Mouse (Mus musculus): Measurements from ENCODE around the gene Fer. TPM values are rescaled to one million over a fixed set of nuclear protein-coding genes. Genes with fewer than 3 reads are reported as not detected.

Fer gene
- polyA plus RNA-seq (2015; fragmentation: Nextera tagmentation; extraction: Ambion mirVana): 36.1 and 37.9 TPM in 2 replicates

DNA sequence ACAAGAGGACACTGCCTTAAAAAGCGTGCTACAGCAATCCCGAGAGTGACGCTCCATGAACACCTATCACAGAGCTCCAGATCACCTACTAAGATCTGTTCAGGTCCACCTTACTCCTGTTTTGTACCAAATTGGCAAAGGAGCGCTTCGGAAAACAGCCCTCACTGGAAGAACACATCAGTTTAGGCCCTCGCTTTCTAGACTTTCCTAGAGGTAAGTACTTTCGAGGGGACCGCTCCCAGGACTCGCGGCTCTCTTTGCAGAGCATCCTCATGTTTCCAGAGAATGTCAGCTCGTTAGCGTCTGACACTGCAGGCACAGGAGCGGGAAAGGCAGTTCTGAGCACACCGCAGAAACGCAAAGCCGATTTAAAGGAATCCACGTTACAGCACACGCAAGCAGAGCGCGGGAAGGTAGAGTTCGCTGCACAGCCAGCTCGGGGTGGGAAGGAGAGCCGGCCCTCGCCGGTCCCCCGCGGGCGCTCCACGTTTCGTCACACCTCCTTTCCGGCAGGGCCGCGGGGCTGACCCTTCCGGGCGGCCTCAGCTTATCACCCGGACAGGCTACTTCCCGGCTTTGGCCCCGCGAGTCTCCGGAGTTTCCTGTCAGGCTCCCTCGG is at the start of gene Fer:
TSS of gene Fer (plus strand) at position 51 of the 619 bp plus-strand sequence.
- peak; percentile 47 for ATAC-seq (ENCODE audit: low FRiP score)

DNA sequence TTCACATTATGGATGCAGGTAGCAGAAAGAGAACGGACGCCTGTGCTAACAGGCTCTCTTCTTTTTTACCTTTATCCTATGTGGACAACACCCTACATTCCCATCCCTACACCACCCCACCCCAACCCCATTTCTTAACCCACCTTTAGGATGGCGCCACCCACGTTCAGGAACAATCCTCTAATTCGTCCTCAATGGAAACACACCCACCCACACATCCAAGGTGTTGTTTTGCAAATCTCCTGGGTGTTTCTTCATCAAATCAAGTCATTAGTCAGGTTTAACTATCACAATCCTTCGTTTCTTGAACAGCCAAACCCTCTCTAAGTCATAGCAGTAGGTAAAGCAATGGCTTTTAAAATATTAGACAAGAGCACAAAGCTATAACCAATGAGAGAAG is 49.3 kb upstream of the Fer start:
- peaks cover 16% of the 10 kb centered on the region for H3K4me1 ChIP-seq (replicated peaks)
- no peak overlapping the region for H3K27ac ChIP-seq
- no peak for ATAC-seq (ENCODE audit: low FRiP score)
- no peaks in the 10 kb centered on the region for H3K27me3 ChIP-seq
- no peak overlapping the region for H3K4me3 ChIP-seq
- H3K9ac ChIP-seq: no peak overlapping the region
- no peaks in the 10 kb centered on the region for H3K36me3 ChIP-seq
- WGBS: 87% methylated on average over 6 of the region's 6 CpGs
- H3K9me3 ChIP-seq: no peaks in the 10 kb centered on the region
- H3K4me2 ChIP-seq: no peak overlapping the region

More for the DNA sequence above, at the start of gene Fer:
- Histone ChIP-seq H3K27ac (peak within 1 kb of the TSS; percentile 94), H3K27me3 (no peaks in the 10 kb centered on the region), H3K4me1 (replicated peaks) (peaks cover 13% of the 10 kb centered on the region), H3K36me3 (no peaks in the 10 kb centered on the region), H3K4me3 (peak within 1 kb of the TSS; percentile 84), H3K9ac (peak within 1 kb of the TSS; percentile 95), H3K4me2 (peak within 1 kb of the TSS; percentile 83), H3K9me3 (no peaks in the 10 kb centered on the region)
- WGBS: under 1% methylated on average over 41 of the region's 41 CpGs

- ATAC-seq (ENCODE audit: low FRiP score): no peak
- Histone ChIP-seq H3K9me3 (no peaks in the 10 kb centered on the region), H3K4me3 (no peak overlapping the region), H3K36me3 (no peaks in the 10 kb centered on the region), H3K9ac (no peak overlapping the region), H3K27ac (no peak overlapping the region), H3K27me3 (no peaks in the 10 kb centered on the region), H3K4me2 (no peak overlapping the region), H3K4me1 (replicated peaks) (no peaks in the 10 kb centered on the region)
- 91% methylated on average over 10 of the region's 10 CpGs for WGBS
Observed at GRCm38 (mm10) chr17:63818444-63819027, 44.3 kb upstream of the Fer start.

- Histone ChIP-seq H3K4me1 (replicated peaks) (no peaks in the 10 kb centered on the region), H3K9me3 (no peaks in the 10 kb centered on the region), H3K36me3 (no peaks in the 10 kb centered on the region), H3K27me3 (no peaks in the 10 kb centered on the region), H3K27ac (no peak overlapping the region), H3K4me3 (no peak overlapping the region), H3K4me2 (no peak overlapping the region), H3K9ac (no peak overlapping the region)
- WGBS: 91% methylated on average over 4 of the region's 4 CpGs
- ATAC-seq (ENCODE audit: low FRiP score): no peak
Observed at GRCm38 (mm10) chr17:63824141-63824540, 38.7 kb upstream of the Fer start.

DNA sequence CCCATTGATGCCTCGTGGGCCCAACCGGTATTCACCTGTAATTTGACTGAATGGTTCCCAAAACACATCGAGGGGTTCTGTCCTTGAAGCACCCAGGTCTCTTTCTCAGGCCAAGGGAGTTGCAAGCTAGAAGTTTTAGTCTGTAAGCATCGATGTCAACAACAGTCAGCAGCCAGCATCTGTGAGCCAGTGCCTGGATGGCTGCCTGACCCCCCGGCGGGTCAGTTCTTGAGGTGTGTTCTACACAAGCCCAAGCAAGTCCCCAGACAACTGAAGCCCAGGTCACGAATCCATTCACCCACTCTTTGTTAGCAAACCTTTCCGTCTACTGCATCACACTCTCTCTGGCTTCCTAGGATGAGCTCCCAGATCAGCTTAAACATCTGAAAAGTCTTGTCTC is 36.7 kb upstream of the Fer start:
- H3K4me1 ChIP-seq (replicated peaks): no peaks in the 10 kb centered on the region
- H3K36me3 ChIP-seq: no peaks in the 10 kb centered on the region
- H3K27me3 ChIP-seq: no peaks in the 10 kb centered on the region
- H3K4me3 ChIP-seq: no peak overlapping the region
- no peak for ATAC-seq (ENCODE audit: low FRiP score)
- no peak overlapping the region for H3K4me2 ChIP-seq
- H3K9me3 ChIP-seq: no peaks in the 10 kb centered on the region
- WGBS: 86% methylated on average over 8 of the region's 8 CpGs
- no peak overlapping the region for H3K9ac ChIP-seq
- H3K27ac ChIP-seq: no peak overlapping the region

DNA sequence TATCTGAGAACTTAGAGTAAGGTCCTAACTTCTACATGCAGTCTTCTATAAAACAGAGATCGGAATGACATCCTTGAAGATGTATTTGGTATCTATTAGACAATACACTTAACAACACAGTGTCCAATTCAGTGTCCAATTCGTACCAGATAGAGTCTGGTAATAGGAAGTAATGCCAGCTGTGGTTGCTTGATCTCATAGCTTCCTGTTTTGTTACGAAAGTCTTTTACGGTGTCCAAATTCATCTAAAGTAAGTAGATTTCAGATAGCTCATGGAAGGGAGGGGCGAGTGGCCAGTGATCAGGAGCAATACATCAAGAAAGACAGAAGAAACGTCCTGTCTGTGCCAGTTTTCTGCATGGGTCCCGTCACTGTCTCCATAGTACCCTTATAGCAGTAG is 36.1 kb upstream of the Fer start:
- H3K36me3 ChIP-seq: no peaks in the 10 kb centered on the region
- no peaks in the 10 kb centered on the region for H3K9me3 ChIP-seq
- no peak overlapping the region for H3K9ac ChIP-seq
- H3K4me2 ChIP-seq: no peak overlapping the region
- H3K4me1 ChIP-seq (replicated peaks): no peaks in the 10 kb centered on the region; the same call in 1 of the 2 replicates
- no peak overlapping the region for H3K4me3 ChIP-seq
- no peak overlapping the region for H3K27ac ChIP-seq
- WGBS: 88% methylated on average over 7 of the region's 7 CpGs
- no peaks in the 10 kb centered on the region for H3K27me3 ChIP-seq
- ATAC-seq (ENCODE audit: low FRiP score): no peak

- no peak overlapping the region for H3K4me3 ChIP-seq
- H3K4me2 ChIP-seq: no peak overlapping the region
- no peak overlapping the region for H3K27ac ChIP-seq
- H3K27me3 ChIP-seq: no peaks in the 10 kb centered on the region
- ATAC-seq (ENCODE audit: low FRiP score): no peak
- peaks cover 3% of the 10 kb centered on the region; the same call in 1 of the 2 replicates for H3K4me1 ChIP-seq (replicated peaks)
- H3K9ac ChIP-seq: no peak overlapping the region
- H3K36me3 ChIP-seq: no peaks in the 10 kb centered on the region
- H3K9me3 ChIP-seq: no peaks in the 10 kb centered on the region
- WGBS: 61% methylated on average over 5 of the region's 5 CpGs
Observed at GRCm38 (mm10) chr17:63828561-63829332, 34.1 kb upstream of the Fer start.

DNA sequence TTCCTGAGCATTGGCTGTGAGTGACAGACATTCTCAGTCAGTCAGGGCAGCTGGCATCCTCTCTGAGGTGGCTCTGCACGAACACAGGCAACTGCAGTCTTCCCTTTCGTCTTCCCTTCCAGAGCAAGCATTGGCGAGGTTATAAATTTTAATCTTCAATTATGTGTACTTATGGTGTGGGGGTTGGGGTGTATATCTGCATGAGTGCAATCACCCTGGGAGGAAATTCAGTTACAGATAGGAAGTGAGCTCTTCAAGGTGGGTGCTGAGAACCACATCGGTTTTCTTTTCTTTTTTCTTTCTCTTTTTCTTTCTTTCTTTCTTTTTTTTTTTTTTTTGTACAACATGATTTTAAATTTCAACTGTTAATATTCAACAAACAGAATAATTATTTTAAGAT is 31.3 kb upstream of the Fer start:
- no peak overlapping the region for H3K4me2 ChIP-seq
- peaks cover 3% of the 10 kb centered on the region; the same call in 1 of the 2 replicates for H3K4me1 ChIP-seq (replicated peaks)
- no peaks in the 10 kb centered on the region for H3K27me3 ChIP-seq
- no peak for ATAC-seq (ENCODE audit: low FRiP score)
- H3K9ac ChIP-seq: no peak overlapping the region
- no peak overlapping the region for H3K4me3 ChIP-seq
- H3K36me3 ChIP-seq: no peaks in the 10 kb centered on the region
- no peaks in the 10 kb centered on the region for H3K9me3 ChIP-seq
- 72% methylated on average over 4 of the region's 4 CpGs for WGBS
- no peak overlapping the region for H3K27ac ChIP-seq

GRCm38 (mm10) chr17:63836223-63836622 is 26.6 kb upstream of the Fer start:
- Histone ChIP-seq H3K27me3 (no peaks in the 10 kb centered on the region), H3K4me2 (no peak overlapping the region), H3K4me1 (replicated peaks) (peaks cover 3% of the 10 kb centered on the region; the same call in 1 of the 2 replicates), H3K4me3 (no peak overlapping the region), H3K9me3 (no peaks in the 10 kb centered on the region), H3K36me3 (no peaks in the 10 kb centered on the region), H3K27ac (no peak overlapping the region), H3K9ac (no peak overlapping the region)
- ATAC-seq (ENCODE audit: low FRiP score): no peak
- 98% methylated on average over 2 of the region's 2 CpGs for WGBS

GRCm38 (mm10) chr17:63836641-63837040 is 26.2 kb upstream of the Fer start:
- no peak for ATAC-seq (ENCODE audit: low FRiP score)
- H3K27me3 ChIP-seq: no peaks in the 10 kb centered on the region
- H3K36me3 ChIP-seq: no peaks in the 10 kb centered on the region
- H3K9ac ChIP-seq: no peak overlapping the region
- WGBS: 87% methylated on average over 8 of the region's 8 CpGs
- no peak overlapping the region for H3K27ac ChIP-seq
- H3K4me1 ChIP-seq (replicated peaks): 0 out of 2 replicates have a peak, but pooled peaks cover 3% of the 10 kb centered on the region
- H3K4me3 ChIP-seq: no peak overlapping the region
- no peak overlapping the region for H3K4me2 ChIP-seq
- no peaks in the 10 kb centered on the region for H3K9me3 ChIP-seq

- no peak overlapping the region for H3K9ac ChIP-seq
- no peaks in the 10 kb centered on the region for H3K36me3 ChIP-seq
- 91% methylated on average over 8 of the region's 8 CpGs for WGBS
- no peak overlapping the region for H3K4me2 ChIP-seq
- ATAC-seq (ENCODE audit: low FRiP score): no peak
- H3K4me1 ChIP-seq (replicated peaks): no peaks in the 10 kb centered on the region
- no peaks in the 10 kb centered on the region for H3K27me3 ChIP-seq
- H3K27ac ChIP-seq: no peak overlapping the region
- no peak overlapping the region for H3K4me3 ChIP-seq
- no peaks in the 10 kb centered on the region for H3K9me3 ChIP-seq
Observed at GRCm38 (mm10) chr17:63838144-63838543, 24.7 kb upstream of the Fer start.

DNA sequence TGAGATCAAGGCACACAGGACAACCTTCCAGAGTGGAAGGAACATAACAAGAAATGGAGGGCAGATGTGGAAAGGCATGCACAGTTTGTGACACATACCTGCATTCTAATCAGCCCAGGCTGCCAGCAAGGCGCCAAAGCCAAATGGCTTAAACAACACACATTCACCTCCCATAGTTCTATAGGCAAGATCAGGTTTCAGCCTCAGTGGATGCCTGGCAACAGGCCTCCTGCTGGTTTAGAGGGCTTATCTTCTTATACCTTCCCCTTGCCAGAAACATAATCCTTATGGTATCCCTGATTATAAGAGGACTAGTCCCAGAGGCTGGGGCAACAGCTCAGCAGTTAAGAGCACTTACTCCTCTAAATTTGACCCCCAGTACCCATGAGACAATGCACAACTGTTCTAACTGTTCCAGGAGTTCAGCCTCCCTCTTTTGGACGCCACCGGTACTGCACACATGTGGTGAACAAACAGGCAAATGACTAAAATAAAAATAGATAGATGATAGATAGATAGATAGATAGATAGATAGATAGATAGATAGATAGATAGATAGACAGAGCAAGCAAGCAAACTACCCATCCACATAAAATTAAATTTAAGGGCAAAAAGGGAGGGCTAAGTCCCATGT is 23.1 kb upstream of the Fer start:
- Histone ChIP-seq H3K27ac (no peak overlapping the region), H3K4me2 (no peak overlapping the region), H3K36me3 (no peaks in the 10 kb centered on the region), H3K9me3 (no peaks in the 10 kb centered on the region), H3K4me1 (replicated peaks) (no peaks in the 10 kb centered on the region), H3K9ac (no peak overlapping the region), H3K4me3 (no peak overlapping the region), H3K27me3 (no peaks in the 10 kb centered on the region)
- ATAC-seq (ENCODE audit: low FRiP score): no peak
- WGBS: 93% methylated on average over 3 of the region's 3 CpGs

Measured in hindbrain, embryonic 13.5 days (tissue).